Mouse (Mus musculus) cerebellum, adult 2 months (tissue): ENCODE measurements around the gene Lrrc1.

Experiments used
- CTCF ChIP-seq: fragments of 200-500 bp; IDR thresholded peaks from 2 replicates; pipeline ENCODE4 v1.5.1; 2011; ENCODE audit warnings: low read depth, mild to moderate bottlenecking, control low read depth, low read length, moderate library complexity, borderline replicate concordance; ENCODE audit not compliant: insufficient read depth
- POLR2A ChIP-seq: fragments of 200-500 bp; IDR thresholded peaks from 2 replicates; pipeline ENCODE4 v1.6.1; 2011; ENCODE audit warnings: low read length, control low read depth, borderline replicate concordance; ENCODE audit not compliant: insufficient read depth

DNA sequence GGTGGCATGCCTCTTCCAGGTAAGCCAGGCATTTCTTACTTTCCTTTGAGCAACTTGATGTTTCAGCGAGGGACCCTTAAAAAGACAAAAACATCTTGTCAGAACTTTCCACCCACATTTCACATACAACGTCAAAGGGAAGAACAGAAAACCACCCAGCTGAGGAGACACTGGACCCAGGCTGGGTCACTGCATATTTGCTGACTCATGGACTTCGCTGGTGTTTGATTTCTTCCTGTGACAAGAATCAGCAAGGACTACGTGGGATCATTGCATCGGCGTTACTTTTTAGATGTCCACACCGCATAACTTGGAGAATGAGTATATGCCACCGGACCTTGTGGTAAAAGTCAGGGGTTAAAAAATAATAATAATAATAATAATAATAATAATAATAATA is 155.7 kb downstream of the Lrrc1 start:
- TF ChIP-seq CTCF: no peak
- TF ChIP-seq POLR2A: no peak
